Mouse (Mus musculus) CH12.LX (cell line): Measurements from ENCODE around the gene Anks1b.

Experiments used
- BHLHE40 ChIP-seq: IDR thresholded peaks from 2 replicates; pipeline ENCODE4 v1.6.1; 2011; ENCODE audit warnings: mild to moderate bottlenecking, low read depth, low read length, improper control_type of control experiment
- CTCF ChIP-seq, 2 experiments: IDR thresholded peaks in 1 of 2; conservative IDR thresholded peaks in 1 of 2; 2 replicates each; pipeline ENCODE4 v1.5.1; 2011 to 2012; ENCODE audit warnings: low read depth in 2 of 2, low read length in 2 of 2, improper control_type of control experiment in 1 of 2, inconsistent platforms in 1 of 2, mild to moderate bottlenecking in 1 of 2, moderate library complexity in 1 of 2
- E2F4 ChIP-seq: IDR thresholded peaks from 2 replicates; pipeline ENCODE4 v1.6.1; 2011; ENCODE audit warnings: low read depth, low read length, improper control_type of control experiment; ENCODE audit not compliant: insufficient replicate concordance
- HCFC1 ChIP-seq: IDR thresholded peaks from 2 replicates; pipeline ENCODE4 v1.6.1; 2012; ENCODE audit warnings: low read depth, mild to moderate bottlenecking, inconsistent platforms, low read length, improper control_type of control experiment
- MAFK ChIP-seq: IDR thresholded peaks from 2 replicates; pipeline ENCODE4 v1.6.1; 2011; ENCODE audit warnings: low read length, improper control_type of control experiment; ENCODE audit not compliant: insufficient replicate concordance
- POLR2A ChIP-seq: IDR thresholded peaks from 2 replicates; pipeline ENCODE4 v1.6.1; 2011; ENCODE audit warnings: low read depth, mild to moderate bottlenecking, improper control_type of control experiment, low read length
- ZC3H11A ChIP-seq: IDR thresholded peaks from 2 replicates; pipeline ENCODE4 v1.6.1; 2012; ENCODE audit warnings: low read depth, mild to moderate bottlenecking, inconsistent platforms, low read length, improper control_type of control experiment
- ZKSCAN1 ChIP-seq: IDR thresholded peaks from 2 replicates; pipeline ENCODE4 v1.6.1; 2012; ENCODE audit warnings: low read depth, inconsistent platforms, low read length, improper control_type of control experiment, borderline replicate concordance

DNA sequence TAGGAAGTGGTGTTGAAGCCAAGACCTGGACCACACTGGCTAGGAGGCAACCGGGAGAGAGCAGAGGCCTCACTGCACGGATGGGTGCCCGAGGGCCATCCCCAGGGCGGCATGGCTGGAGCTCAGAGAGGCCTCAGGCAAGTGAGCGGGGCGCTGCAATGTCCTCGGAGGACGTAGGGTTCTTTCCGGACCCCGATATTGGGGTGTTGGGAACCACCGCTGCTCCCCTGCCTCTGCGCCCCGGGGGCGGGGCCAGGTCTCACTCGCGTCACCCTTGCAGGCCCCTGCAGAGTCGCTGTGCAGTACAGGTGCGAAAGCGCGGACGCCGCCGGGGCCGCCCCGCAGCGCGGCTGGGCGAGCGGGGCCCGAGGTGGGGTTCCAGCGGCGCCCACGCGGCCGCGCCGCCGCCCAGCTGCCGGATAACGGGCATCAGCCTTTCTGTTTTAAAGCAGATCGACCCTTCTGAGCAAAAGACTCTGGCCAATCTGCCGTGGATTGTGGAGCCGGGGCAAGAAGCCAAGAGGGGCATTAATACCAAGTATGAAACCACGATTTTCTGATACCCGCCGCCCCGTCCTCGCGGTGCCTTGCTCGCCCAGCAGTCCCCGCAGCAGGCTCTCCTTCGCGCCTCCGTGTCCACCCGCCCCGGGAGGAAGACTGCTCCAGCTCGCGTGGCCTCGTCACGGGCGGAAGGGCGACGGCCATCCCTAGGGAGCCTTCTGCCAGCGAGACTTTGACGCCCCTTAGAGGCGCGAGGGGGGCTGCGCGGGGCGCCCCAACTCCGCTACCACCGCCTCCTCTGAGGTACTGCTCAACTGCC is 1096.3 kb downstream of the Anks1b start:
- TF ChIP-seq POLR2A (no peak), CTCF (conservative IDR thresholded peaks at IDR 0.05 in 1 of 2, IDR thresholded peaks at IDR 0.05 in 1 of 2; ENCODE audit: low read depth in 2 of 2, low read length in 2 of 2) (no peak), BHLHE40 (no peak), ZKSCAN1 (no peak), MAFK (no peak), HCFC1 (no peak), E2F4 (no peak), ZC3H11A (no peak)
